Mouse (Mus musculus) embryonic facial prominence, embryonic 13.5 days (tissue): Measurements from ENCODE around the gene Serf1. TPM values are rescaled to one million over a fixed set of nuclear protein-coding genes. Genes with fewer than 3 reads are reported as not detected.

Experiments used
- ATAC-seq: fragments of 200-750 bp; cut with Nextera tagmentation; 2 replicates; pipeline ENCODE4 v1.8.0; 2017; ENCODE audit warnings: low read depth; ENCODE audit not compliant: insufficient number of reproducible peaks, insufficient read depth, low FRiP score, low TSS enrichment
- H3K27ac ChIP-seq: fragments of 300-500 bp; sonication (generic); 2 replicates; pipeline ENCODE4 v1.5.1; 2015; ENCODE audit warnings: moderate library complexity, mild to moderate bottlenecking, inconsistent platforms
- H3K27me3 ChIP-seq: fragments of 300-500 bp; sonication (generic); 2 replicates; pipeline ENCODE4 v1.6.1; 2015; ENCODE audit warnings: mild to moderate bottlenecking, inconsistent platforms
- H3K36me3 ChIP-seq: fragments of 300-500 bp; sonication (generic); 2 replicates; pipeline ENCODE4 v1.6.1; 2015; ENCODE audit warnings: mild to moderate bottlenecking, inconsistent platforms
- H3K4me1 ChIP-seq: fragments of 300-500 bp; sonication (generic); 2 replicates; pipeline ENCODE4 v1.6.1; 2015; ENCODE audit warnings: inconsistent platforms
- H3K4me2 ChIP-seq: fragments of 300-500 bp; sonication (generic); 2 replicates; pipeline ENCODE4 v1.6.1; 2015; ENCODE audit warnings: moderate library complexity, mild to moderate bottlenecking, inconsistent platforms
- H3K4me3 ChIP-seq: fragments of 300-500 bp; sonication (generic); 2 replicates; pipeline ENCODE4 v1.5.1; 2015; ENCODE audit warnings: mild to moderate bottlenecking, inconsistent platforms
- H3K9ac ChIP-seq: fragments of 300-500 bp; sonication (generic); 2 replicates; pipeline ENCODE4 v1.6.1; 2015; ENCODE audit warnings: mild to moderate bottlenecking, inconsistent platforms
- H3K9me3 ChIP-seq: fragments of 300-500 bp; sonication (generic); 2 replicates; pipeline ENCODE4 v1.6.1; 2016; ENCODE audit warnings: inconsistent platforms
- WGBS: fragments of 180-500 bp; shearing (Covaris S2); methylation state at CpG from one replicate; pipeline ENCODE4 v1.1.7; 2015; ENCODE audit warnings: mixed read lengths; 5-methylcytosine and 5-hydroxymethylcytosine counted together
- polyA plus RNA-seq: library from polyadenylated mRNA; unstranded; fragments of >200 nt; fragmentation: Nextera tagmentation; extraction: Ambion mirVana; gene quantifications from 2 replicates; pipeline ENCODE4 v1.2.1, GENCODE M21; 2015

Serf1 gene
- 214 and 249 TPM in 2 replicates for polyA plus RNA-seq

GRCm38 (mm10) chr13:100107652-100108472 is at the start of gene Serf1:
Serf1 (plus strand) TSS chr13:100108012.
- peak within 1 kb of the TSS; percentile 82 for H3K4me2 ChIP-seq
- H3K36me3 ChIP-seq = peaks cover 11% of the 10 kb centered on the region; the same call in 1 of the 2 replicates
- H3K4me1 ChIP-seq = peaks cover 18% of the 10 kb centered on the region
- no peaks in the 10 kb centered on the region for H3K27me3 ChIP-seq
- no peaks in the 10 kb centered on the region for H3K9me3 ChIP-seq
- peak within 1 kb of the TSS; percentile 89 for H3K4me3 ChIP-seq
- under 1% methylated on average over 75 of the region's 76 CpGs for WGBS
- H3K9ac ChIP-seq = peak within 1 kb of the TSS; percentile 88
- peak within 1 kb of the TSS; percentile 71 for H3K27ac ChIP-seq
- peak; percentile 71 for ATAC-seq

GRCm38 (mm10) chr13:100063936-100064335 is 43.9 kb upstream of the Serf1 start:
- H3K9me3 ChIP-seq = no peaks in the 10 kb centered on the region
- no peak overlapping the region for H3K4me2 ChIP-seq
- H3K4me1 ChIP-seq = no peaks in the 10 kb centered on the region
- no peak for ATAC-seq
- H3K27me3 ChIP-seq = no peaks in the 10 kb centered on the region
- H3K9ac ChIP-seq = no peak overlapping the region
- no peak overlapping the region for H3K4me3 ChIP-seq
- no peak overlapping the region for H3K27ac ChIP-seq
- 90% methylated on average over 3 of the region's 3 CpGs for WGBS
- peaks cover 76% of the 10 kb centered on the region for H3K36me3 ChIP-seq

- 86% methylated on average over 6 of the region's 6 CpGs for WGBS
- no peak for ATAC-seq
- no peaks in the 10 kb centered on the region for H3K27me3 ChIP-seq
- H3K36me3 ChIP-seq = peaks cover 69% of the 10 kb centered on the region
- no peaks in the 10 kb centered on the region for H3K4me1 ChIP-seq
- H3K4me2 ChIP-seq = no peak overlapping the region
- H3K27ac ChIP-seq = no peak overlapping the region
- no peak overlapping the region for H3K9ac ChIP-seq
- H3K4me3 ChIP-seq = no peak overlapping the region
- H3K9me3 ChIP-seq = no peaks in the 10 kb centered on the region
These were observed 40.0 kb upstream of the Serf1 start for GRCm38 (mm10) chr13:100067821-100068220.

- no peak overlapping the region for H3K27ac ChIP-seq
- no peak overlapping the region for H3K9ac ChIP-seq
- H3K4me3 ChIP-seq = no peak overlapping the region
- no peak for ATAC-seq
- H3K27me3 ChIP-seq = no peaks in the 10 kb centered on the region
- H3K4me2 ChIP-seq = no peak overlapping the region
- no peaks in the 10 kb centered on the region for H3K9me3 ChIP-seq
- H3K36me3 ChIP-seq = peaks cover 73% of the 10 kb centered on the region
- 87% methylated on average over 8 of the region's 8 CpGs for WGBS
- H3K4me1 ChIP-seq = no peaks in the 10 kb centered on the region
These were observed 36.3 kb upstream of the Serf1 start for GRCm38 (mm10) chr13:100071473-100071872.

GRCm38 (mm10) chr13:100098808-100099207 is 9.0 kb upstream of the Serf1 start:
- 94% methylated on average over 6 of the region's 6 CpGs for WGBS
- Histone ChIP-seq H3K27me3 (no peaks in the 10 kb centered on the region), H3K4me3 (no peak overlapping the region), H3K4me1 (peaks cover 13% of the 10 kb centered on the region), H3K4me2 (no peak overlapping the region), H3K9me3 (no peaks in the 10 kb centered on the region), H3K27ac (no peak overlapping the region), H3K9ac (no peak overlapping the region), H3K36me3 (peaks cover 48% of the 10 kb centered on the region)
- ATAC-seq = no peak

- peaks cover 7% of the 10 kb centered on the region for H3K36me3 ChIP-seq
- WGBS = 6% methylated on average over 15 of the region's 15 CpGs
- peak overlapping the region; percentile 94 for H3K9ac ChIP-seq
- H3K4me2 ChIP-seq = peak overlapping the region; percentile 70
- no peaks in the 10 kb centered on the region for H3K27me3 ChIP-seq
- peak overlapping the region; percentile 99 for H3K4me3 ChIP-seq
- peak overlapping the region; percentile 83 for H3K27ac ChIP-seq
- peaks cover 18% of the 10 kb centered on the region for H3K4me1 ChIP-seq
- no peak for ATAC-seq
- no peaks in the 10 kb centered on the region for H3K9me3 ChIP-seq
These were observed 4.7 kb upstream of the Serf1 start for GRCm38 (mm10) chr13:100103052-100103658.

GRCm38 (mm10) chr13:100103748-100104254 is 4.0 kb upstream of the Serf1 start, which contains the start of gene Bdp1:
Bdp1 (minus strand) TSS chr13:100104070.
- under 1% methylated on average over 44 of the region's 44 CpGs for WGBS
- H3K9me3 ChIP-seq = no peaks in the 10 kb centered on the region
- peak within 1 kb of the TSS; percentile 70 for H3K4me2 ChIP-seq
- peak within 1 kb of the TSS; percentile 94 for H3K9ac ChIP-seq
- no peaks in the 10 kb centered on the region for H3K27me3 ChIP-seq
- peak within 1 kb of the TSS; percentile 83 for H3K27ac ChIP-seq
- ATAC-seq = peak; percentile 72
- H3K36me3 ChIP-seq = peaks cover 2% of the 10 kb centered on the region
- peak within 1 kb of the TSS; percentile 99 for H3K4me3 ChIP-seq
- H3K4me1 ChIP-seq = peaks cover 21% of the 10 kb centered on the region

- no peak overlapping the region for H3K9ac ChIP-seq
- no peak overlapping the region for H3K4me2 ChIP-seq
- no peak overlapping the region for H3K4me3 ChIP-seq
- peaks cover 11% of the 10 kb centered on the region for H3K4me1 ChIP-seq
- no peaks in the 10 kb centered on the region for H3K9me3 ChIP-seq
- no peaks in the 10 kb centered on the region for H3K27me3 ChIP-seq
- ATAC-seq = no peak
- H3K36me3 ChIP-seq = peaks cover 24% of the 10 kb centered on the region
- no peak overlapping the region for H3K27ac ChIP-seq
- WGBS = 42% methylated on average over 5 of the region's 5 CpGs
These were observed 4.6 kb downstream of the Serf1 start for GRCm38 (mm10) chr13:100112218-100112972.

- peak overlapping the region; percentile 90; the same call in 1 of the 2 replicates for H3K9ac ChIP-seq
- peaks cover 10% of the 10 kb centered on the region for H3K4me1 ChIP-seq
- no peak for ATAC-seq
- peak overlapping the region; percentile 98 for H3K4me3 ChIP-seq
- H3K36me3 ChIP-seq = peaks cover 23% of the 10 kb centered on the region
- no peak overlapping the region for H3K27ac ChIP-seq
- peak overlapping the region; percentile 95 for H3K4me2 ChIP-seq
- H3K27me3 ChIP-seq = no peaks in the 10 kb centered on the region
- 82% methylated on average over 3 of the region's 3 CpGs for WGBS
- H3K9me3 ChIP-seq = no peaks in the 10 kb centered on the region
These were observed 16.2 kb downstream of the Serf1 start for GRCm38 (mm10) chr13:100123970-100124369.

GRCm38 (mm10) chr13:100124423-100125257 is 16.8 kb downstream of the Serf1 start, which contains the start of gene Smn1:
Smn1 (plus strand) TSS chr13:100124852.
- peak within 1 kb of the TSS; percentile 95 for H3K4me2 ChIP-seq
- 5% methylated on average over 42 of the region's 42 CpGs for WGBS
- no peaks in the 10 kb centered on the region for H3K27me3 ChIP-seq
- no peaks in the 10 kb centered on the region for H3K9me3 ChIP-seq
- H3K4me3 ChIP-seq = peak within 1 kb of the TSS; percentile 98
- peaks cover 29% of the 10 kb centered on the region for H3K36me3 ChIP-seq
- H3K27ac ChIP-seq = peak within 1 kb of the TSS; percentile 60; the same call in 1 of the 2 replicates
- H3K9ac ChIP-seq = peak within 1 kb of the TSS; percentile 90
- ATAC-seq = peak; percentile 85
- H3K4me1 ChIP-seq = peaks cover 10% of the 10 kb centered on the region
